Mouse (Mus musculus): ENCODE measurements around the gene Muc13.

The Muc13 gene

DNA sequence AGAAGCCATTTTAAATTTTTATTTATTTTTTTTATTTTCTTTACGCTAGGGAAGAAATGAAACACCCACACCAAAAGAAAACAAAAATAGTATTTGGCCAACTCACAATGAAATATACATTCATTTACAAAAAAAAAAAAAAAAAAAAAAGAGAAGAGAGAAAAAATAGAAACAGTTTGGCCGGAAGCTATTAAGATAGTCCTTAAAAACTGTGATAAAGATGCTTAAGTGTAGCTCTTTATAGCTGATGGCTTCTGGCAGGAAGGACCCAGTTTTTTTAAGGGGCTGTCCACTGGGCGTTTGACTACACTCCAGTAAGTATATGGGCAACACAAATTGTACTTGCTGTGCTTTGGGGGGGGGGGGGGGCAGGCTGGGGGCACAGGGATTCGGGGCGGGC lies 65.5 kb downstream of the Muc13 start:
- no peak for DNase-seq (ENCODE audit: low read depth in 2 of 2, low spot score in 2 of 2)

GRCm38 (mm10) chr16:33859988-33860700 lies 66.3 kb downstream of the Muc13 start:
- no peak for DNase-seq (ENCODE audit: low read depth in 2 of 2, low spot score in 2 of 2)

DNA sequence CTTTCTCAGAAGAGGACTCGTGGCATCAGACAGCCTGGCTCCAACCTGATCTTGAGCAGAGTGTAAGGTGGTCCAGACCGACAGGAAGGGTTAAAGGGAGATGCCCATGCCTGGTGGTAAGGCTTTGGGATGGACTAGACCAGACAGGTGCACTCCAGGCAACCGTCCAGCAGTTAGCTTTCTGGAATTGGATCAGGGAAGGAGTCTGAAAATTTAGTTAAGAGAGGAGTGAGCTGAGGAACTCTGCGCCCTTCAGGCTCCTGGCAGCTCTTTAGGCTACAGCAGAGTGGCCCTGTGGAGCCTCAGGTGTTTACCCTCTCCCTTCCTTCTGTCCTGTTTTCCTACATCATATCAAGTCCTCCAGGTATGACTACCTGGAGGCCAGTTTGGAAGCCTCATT lies 68.6 kb downstream of the Muc13 start:
- DNase-seq (ENCODE audit: low read depth in 2 of 2, low spot score in 2 of 2), result no peak

DNA sequence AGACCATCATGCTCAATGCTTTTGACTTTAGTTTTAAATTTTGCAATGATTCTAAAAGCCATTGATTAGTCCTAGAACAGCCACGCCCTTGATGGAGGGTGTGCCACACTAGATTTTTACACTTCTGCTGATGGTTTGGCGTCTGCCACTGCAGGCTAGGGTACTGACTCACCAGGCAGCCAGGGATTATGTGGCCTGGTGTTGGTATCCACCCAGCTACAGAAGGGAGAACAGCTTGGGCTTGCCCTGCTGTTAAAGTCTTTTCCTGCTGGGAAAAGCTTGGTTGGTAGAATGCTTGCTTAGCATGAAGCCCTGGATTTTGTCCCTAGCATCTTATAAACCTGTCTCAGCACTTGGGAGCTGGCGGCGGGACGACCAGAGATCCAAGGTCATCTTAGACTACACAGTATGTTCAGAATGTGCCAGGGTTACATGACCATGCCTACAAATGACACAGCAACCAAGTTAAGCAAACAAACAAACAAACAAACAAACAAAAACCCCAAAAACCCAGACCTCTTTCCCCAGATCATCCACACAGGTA lies 69.4 kb downstream of the Muc13 start:
- DNase-seq (ENCODE audit: low read depth in 2 of 2, low spot score in 2 of 2), result no peak
